Mouse (Mus musculus): ENCODE measurements at regions not wholly inside any gene's neighbourhood (a gene's known extent, or its start where the extent isn't known, plus 50 kb on each side); places are given as distances from the start of the nearest gene placed in this dataset.

GRCm38 (mm10) chr3:50652265-50652664 is 208.9 kb upstream of the Slc7a11 start:
- TF ChIP-seq ZNF384 (IDR thresholded peaks at IDR 0.05; ENCODE audit: low read depth, low read length), result no peak
- TF ChIP-seq CHD2 (IDR thresholded peaks at IDR 0.05; ENCODE audit: low read depth, low read length), result no peak
- TF ChIP-seq HCFC1 (IDR thresholded peaks at IDR 0.05; ENCODE audit: borderline replicate concordance, insufficient read depth, low read length), result no peak

Measured in ES-E14 (cell line).